Mouse (Mus musculus) limb, embryonic 14.5 days (tissue): ENCODE measurements around the gene Hand2. TPM values are rescaled to one million over a fixed set of nuclear protein-coding genes. Genes with fewer than 3 reads are reported as not detected.

Experiments used
- ATAC-seq: fragments of 200-750 bp; cut with Nextera tagmentation; 2 replicates; pipeline ENCODE4 v1.8.0; 2017; ENCODE audit warnings: low read depth, moderate number of reproducible peaks, moderate TSS enrichment; ENCODE audit not compliant: low FRiP score
- DNase-seq: peaks from one replicate; pipeline ENCODE4 v3.0.0-alpha.2; 2015; ENCODE audit warnings: low spot score
- H3K27ac ChIP-seq: fragments of 300-500 bp; sonication (generic); replicated peaks from 2 replicates; pipeline ENCODE4 v1.5.1; 2014; ENCODE audit warnings: low read depth, mild to moderate bottlenecking, low read length, moderate library complexity, mixed read lengths
- H3K27me3 ChIP-seq: fragments of 300-500 bp; sonication (generic); 2 replicates; pipeline ENCODE4 v1.6.1; 2014; ENCODE audit warnings: low read length, mixed read lengths; ENCODE audit not compliant: control insufficient read depth, insufficient read depth
- H3K36me3 ChIP-seq: fragments of 300-500 bp; sonication (generic); 2 replicates; pipeline ENCODE4 v1.6.1; 2014; ENCODE audit warnings: mild to moderate bottlenecking, low read length, moderate library complexity, mixed read lengths; ENCODE audit not compliant: control insufficient read depth, insufficient read depth
- H3K4me1 ChIP-seq: fragments of 300-500 bp; sonication (generic); 2 replicates; pipeline ENCODE4 v1.6.1; 2014; ENCODE audit warnings: antibody characterized with exemption, low read length, mixed read lengths; ENCODE audit not compliant: control insufficient read depth, insufficient read depth
- H3K4me2 ChIP-seq: fragments of 300-500 bp; sonication (generic); replicated peaks from 2 replicates; pipeline ENCODE4 v1.6.1; 2014; ENCODE audit warnings: low read depth, mild to moderate bottlenecking, low read length, moderate library complexity; ENCODE audit not compliant: severe bottlenecking
- H3K4me3 ChIP-seq: fragments of 300-500 bp; sonication (generic); replicated peaks from 2 replicates; pipeline ENCODE4 v1.5.1; 2014; ENCODE audit warnings: low read length
- H3K9ac ChIP-seq: fragments of 300-500 bp; sonication (generic); 2 replicates; pipeline ENCODE4 v1.6.1; 2014; ENCODE audit warnings: mild to moderate bottlenecking, low read depth, low read length, moderate library complexity; ENCODE audit not compliant: severe bottlenecking
- H3K9me3 ChIP-seq: fragments of 300-500 bp; sonication (generic); 2 replicates; pipeline ENCODE4 v1.6.1; 2016; ENCODE audit warnings: low read length; ENCODE audit not compliant: control insufficient read depth
- POLR2A ChIP-seq: fragments of 200-500 bp; IDR thresholded peaks from 2 replicates; pipeline ENCODE4 v1.8.0; 2012; ENCODE audit warnings: inconsistent platforms, mild to moderate bottlenecking, moderate library complexity, borderline replicate concordance; ENCODE audit not compliant: insufficient read depth, insufficient read length; ENCODE audit errors: extremely low read depth
- WGBS: fragments of 180-500 bp; shearing (Covaris S2); extraction: QIAGEN DNeasy Blood & Tissue Kit; methylation state at CpG from one replicate; pipeline ENCODE4 v1.1.7; 2014; 5-methylcytosine and 5-hydroxymethylcytosine counted together
- polyA plus RNA-seq, 2 experiments: library from polyadenylated mRNA; depleted of rRNA in 1 of 2; stranded (reverse) in 1 of 2; unstranded in 1 of 2; fragments of >200 nt; fragmentation: Nextera tagmentation in 1 of 2; extraction: Ambion mirVana in 1 of 2; gene quantifications; 2 replicates each; pipeline versions ENCODE4 v1.2.1 to v1.2.3; 2012 to 2014

Hand2 gene
- polyA plus RNA-seq, 2 experiments, result 9.8 to 33.4 TPM

DNA sequence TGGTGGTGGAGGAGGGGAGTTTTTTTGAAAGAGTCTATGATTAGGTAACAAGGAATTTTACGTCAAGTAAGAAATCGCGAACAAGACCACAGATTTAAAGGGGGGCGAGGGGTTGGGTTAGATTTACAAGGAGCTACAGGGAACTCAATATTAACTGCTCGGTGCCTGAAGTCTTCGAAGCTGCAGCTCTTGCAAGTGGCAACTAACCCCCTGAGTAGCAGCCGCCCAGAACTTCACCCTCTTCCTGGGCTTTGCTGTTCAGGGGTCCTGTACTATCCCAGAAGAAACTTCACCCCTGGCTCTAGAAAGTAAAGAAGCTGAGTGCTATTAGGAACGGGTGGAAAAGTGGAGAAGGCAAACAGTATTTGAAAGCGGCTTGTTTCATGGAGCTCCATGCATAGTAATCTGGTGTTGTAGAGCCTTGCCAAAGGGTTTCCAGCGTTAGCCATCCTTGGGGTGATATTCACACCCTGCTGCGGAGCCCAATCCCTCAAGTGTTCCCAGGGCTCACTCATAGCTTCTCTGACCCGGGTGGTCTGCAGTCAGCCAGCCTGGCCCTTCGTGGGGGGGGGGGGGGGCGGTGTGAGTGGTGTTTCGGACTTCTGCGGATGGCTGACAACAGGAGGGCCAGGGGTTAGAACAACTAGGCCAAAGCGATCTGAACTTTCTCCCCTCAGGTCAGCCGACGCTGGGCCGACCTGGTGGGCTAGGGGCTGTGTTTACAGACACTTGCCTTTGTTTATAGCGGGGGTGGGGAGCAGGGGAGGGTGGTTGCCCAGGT lies 4.5 kb downstream of the Hand2 start:
- no peaks in the 10 kb centered on the region for H3K9me3 ChIP-seq
- WGBS, result 4% methylated on average over 19 of the region's 21 CpGs
- no peak for TF ChIP-seq POLR2A

DNA sequence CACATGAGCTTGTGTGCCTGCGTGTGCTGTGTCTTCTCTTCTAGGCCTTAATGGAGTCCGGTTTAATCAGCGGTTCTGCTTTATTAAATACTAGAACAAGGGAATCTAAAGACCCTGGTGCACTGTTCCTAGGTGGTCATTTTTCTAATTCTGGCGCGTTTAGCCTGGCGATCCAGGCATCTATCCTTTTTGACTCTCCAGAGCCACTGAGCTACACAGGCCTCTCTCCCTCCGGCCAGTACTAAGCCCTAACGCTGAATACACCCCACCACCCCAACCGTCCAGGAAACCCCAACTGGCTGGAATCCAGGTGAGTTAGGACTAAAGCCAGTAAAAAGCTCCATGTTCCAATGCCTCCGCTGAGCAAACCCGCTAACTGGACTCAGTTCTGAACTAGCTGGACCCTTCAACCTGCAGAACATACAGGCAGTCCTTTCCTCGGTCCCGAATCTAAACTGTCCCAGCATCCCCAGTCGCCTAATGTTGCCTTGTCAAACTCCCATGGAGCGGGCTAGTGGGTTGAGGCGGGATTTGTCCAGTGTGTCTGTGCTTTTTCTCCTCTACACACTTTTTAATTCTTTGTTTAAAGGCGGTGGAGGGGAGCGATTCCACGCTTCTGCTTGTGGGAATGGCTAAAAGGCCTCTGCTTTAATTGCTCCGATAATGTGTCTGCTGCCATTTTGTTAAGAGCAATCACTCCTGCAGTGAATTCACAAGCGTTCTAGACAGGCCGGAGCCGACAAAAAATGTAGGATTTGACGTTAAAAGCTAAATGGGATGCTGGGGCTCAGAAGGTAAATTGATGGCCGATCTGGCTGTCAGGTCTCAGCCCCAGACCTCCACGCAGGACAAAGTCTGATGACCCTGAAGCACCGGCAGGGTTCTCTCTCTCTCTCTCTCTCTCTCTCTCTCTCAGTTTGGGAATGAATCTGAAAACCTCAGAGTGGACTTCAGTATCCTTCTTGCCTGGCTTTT lies 5.6 kb downstream of the Hand2 start:
- Histone ChIP-seq H3K9me3 (no peaks in the 10 kb centered on the region), H3K4me3 (peak overlapping the region; percentile 81), H3K4me1 (peaks cover 28% of the 10 kb centered on the region), H3K9ac (peak overlapping the region; percentile 61), H3K36me3 (peaks cover 5% of the 10 kb centered on the region; the same call in 1 of the 2 replicates), H3K4me2 (peak overlapping the region; percentile 72), H3K27me3 (peaks cover 35% of the 10 kb centered on the region; the same call in 1 of the 2 replicates), H3K27ac (peak overlapping the region; percentile 89)
- ATAC-seq, result no peak
- WGBS, result 13% methylated on average over 27 of the region's 27 CpGs
- DNase-seq, result no peak
- no peak for TF ChIP-seq POLR2A

More for the DNA sequence above, 4.5 kb downstream of the Hand2 start:
- Histone ChIP-seq H3K27me3 (peaks cover 33% of the 10 kb centered on the region; the same call in 1 of the 2 replicates), H3K4me3 (peak overlapping the region; percentile 81), H3K4me2 (peak overlapping the region; percentile 72), H3K36me3 (peaks cover 5% of the 10 kb centered on the region; the same call in 1 of the 2 replicates), H3K27ac (peak overlapping the region; percentile 89), H3K4me1 (peaks cover 28% of the 10 kb centered on the region), H3K9ac (peak overlapping the region; percentile 61)
- DNase-seq (no peak), ATAC-seq (no peak)

DNA sequence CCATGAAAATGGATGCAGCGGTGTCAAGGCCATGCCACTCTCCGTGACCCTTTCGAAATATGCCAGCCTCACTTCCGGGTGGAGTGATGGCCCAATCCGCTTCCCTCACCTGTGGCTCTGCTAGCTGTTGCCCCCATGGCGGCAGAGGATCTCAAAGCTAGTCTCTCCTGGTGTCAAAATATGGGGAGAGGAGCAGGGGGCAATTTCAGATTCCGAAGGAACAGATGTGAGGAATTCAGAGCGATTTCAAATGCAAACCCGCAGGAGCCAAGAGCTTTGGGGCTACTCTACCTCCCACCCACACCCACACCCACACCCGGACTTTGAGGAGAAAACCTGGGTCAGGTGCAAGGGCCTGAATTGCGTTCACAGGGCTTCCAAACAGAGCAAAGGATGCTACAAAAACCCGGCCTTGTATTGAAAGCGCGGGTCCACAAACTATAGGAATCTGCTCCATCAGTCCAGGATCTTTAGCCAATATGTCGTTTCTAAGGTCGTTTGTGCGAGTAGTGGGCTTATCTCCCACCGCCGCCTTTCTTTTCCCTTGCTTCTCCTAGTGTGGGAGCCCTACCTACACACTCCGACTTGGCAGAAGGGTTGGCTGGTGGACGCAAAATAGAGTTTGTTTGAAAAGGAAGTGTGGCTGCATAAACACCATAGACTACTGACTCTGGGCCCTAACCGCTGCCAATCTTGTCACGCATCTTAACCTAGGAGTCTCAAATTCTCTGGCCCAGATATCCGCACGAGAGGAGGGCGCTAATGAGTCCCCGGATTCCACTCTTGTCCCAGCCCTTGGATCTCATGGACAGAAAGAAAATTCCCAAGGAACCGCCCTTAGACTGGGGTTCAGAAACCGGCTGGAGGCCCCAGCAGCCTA lies 6.7 kb downstream of the Hand2 start:
- 7% methylated on average over 29 of the region's 29 CpGs for WGBS
- peaks cover 28% of the 10 kb centered on the region for H3K4me1 ChIP-seq
- peak overlapping the region; percentile 89 for H3K27ac ChIP-seq
- TF ChIP-seq POLR2A, result no peak
- peaks cover 43% of the 10 kb centered on the region; the same call in 1 of the 2 replicates for H3K27me3 ChIP-seq
- peaks cover 5% of the 10 kb centered on the region; the same call in 1 of the 2 replicates for H3K36me3 ChIP-seq
- H3K9me3 ChIP-seq, result no peaks in the 10 kb centered on the region
- DNase-seq, result no peak
- H3K4me3 ChIP-seq, result peak overlapping the region; percentile 81
- peak overlapping the region; percentile 61 for H3K9ac ChIP-seq
- no peak for ATAC-seq
- H3K4me2 ChIP-seq, result peak overlapping the region; percentile 72

DNA sequence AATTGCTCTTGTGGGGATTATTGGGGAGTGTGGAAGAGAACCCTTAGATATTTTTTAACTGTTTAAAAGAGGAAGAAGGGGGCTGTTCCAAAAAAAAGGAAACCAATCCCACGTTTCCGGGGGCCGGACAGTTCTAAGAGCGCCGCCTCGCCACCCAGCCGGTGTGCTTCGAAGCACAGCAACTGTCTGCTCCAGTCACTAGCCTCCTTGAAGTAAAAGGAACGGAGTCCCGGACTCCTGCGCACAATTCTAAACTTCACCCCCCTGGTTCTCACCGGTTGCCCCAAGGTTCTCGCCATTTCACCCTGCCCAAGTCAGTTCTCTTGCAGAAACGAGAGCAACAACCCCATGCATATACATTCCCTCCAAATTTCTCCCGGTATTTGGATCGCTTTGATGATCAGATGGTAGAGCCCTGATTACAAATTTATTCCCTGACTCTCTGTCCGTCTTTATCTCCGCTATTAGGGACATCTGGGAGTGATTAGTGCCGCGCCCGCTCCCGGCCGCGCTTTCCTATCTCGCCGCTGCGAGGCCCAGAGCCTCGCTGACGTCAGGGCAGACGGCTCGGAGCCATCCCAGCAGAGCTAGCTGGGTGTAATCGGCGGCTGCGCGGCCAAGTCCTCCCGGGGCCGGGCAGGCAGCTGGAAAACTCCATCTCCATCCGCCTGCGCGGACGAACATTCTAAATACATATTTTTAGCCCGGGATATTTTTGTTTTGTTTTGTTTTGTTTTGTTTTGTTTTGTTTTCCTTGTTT lies 7.6 kb downstream of the Hand2 start:
- TF ChIP-seq POLR2A, result peak; percentile 22; the same call in 1 of the 2 replicates
- Histone ChIP-seq H3K4me3 (peak overlapping the region; percentile 81), H3K36me3 (peaks cover 5% of the 10 kb centered on the region; the same call in 1 of the 2 replicates), H3K4me2 (peak overlapping the region; percentile 72), H3K27ac (peak overlapping the region; percentile 89), H3K9me3 (no peaks in the 10 kb centered on the region), H3K27me3 (peaks cover 44% of the 10 kb centered on the region; the same call in 1 of the 2 replicates), H3K4me1 (peaks cover 32% of the 10 kb centered on the region), H3K9ac (peak overlapping the region; percentile 61)
- 1% methylated on average over 42 of the region's 42 CpGs for WGBS
- ATAC-seq (peak; percentile 82), DNase-seq (peak; percentile 86)
